Mouse (Mus musculus): ENCODE data around the gene Rnase13.

Rnase13 gene

DNA sequence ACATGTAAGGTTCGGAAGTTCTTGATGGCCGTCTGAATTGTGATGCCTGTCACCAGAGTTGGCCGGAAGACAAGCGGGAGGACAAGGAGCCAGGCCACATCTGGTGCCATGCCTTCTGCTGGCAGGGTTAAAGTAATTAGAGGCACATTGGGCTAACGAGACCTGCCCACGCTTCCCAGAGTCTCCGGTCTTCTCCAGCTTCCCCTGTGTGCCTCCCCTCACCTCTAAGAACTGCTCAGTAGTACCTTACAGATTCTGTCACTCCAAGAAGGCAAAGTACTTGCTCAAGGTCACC is at the start of gene Rnase13:
TSS of gene Rnase13 (minus strand) at position 203 of the 295 bp plus-strand sequence.
- TF ChIP-seq GATA4 (IDR thresholded peaks at IDR 0.05; ENCODE audit: insufficient replicate concordance, low read length), result no peak

DNA sequence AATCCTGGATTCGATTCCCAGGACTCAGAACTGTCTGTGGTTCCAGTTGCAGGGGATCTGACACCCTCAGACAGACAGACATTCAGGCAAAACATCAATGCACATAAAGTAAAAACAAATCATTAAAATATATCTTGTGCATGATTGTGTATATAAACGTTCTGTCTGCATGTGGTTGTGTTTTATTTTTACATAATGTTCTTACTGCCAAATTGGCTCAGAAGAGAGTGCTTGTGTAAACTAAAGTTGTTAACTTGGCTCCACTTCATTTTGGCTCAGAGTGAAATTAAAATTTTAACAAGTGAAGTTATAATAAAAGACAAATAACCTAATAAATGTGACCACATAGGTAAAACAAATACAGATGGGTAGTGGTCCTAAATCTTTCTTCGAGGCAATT is 44.8 kb upstream of the Rnase13 start:
- TF ChIP-seq GATA4 (IDR thresholded peaks at IDR 0.05; ENCODE audit: insufficient replicate concordance, low read length), result no peak

DNA sequence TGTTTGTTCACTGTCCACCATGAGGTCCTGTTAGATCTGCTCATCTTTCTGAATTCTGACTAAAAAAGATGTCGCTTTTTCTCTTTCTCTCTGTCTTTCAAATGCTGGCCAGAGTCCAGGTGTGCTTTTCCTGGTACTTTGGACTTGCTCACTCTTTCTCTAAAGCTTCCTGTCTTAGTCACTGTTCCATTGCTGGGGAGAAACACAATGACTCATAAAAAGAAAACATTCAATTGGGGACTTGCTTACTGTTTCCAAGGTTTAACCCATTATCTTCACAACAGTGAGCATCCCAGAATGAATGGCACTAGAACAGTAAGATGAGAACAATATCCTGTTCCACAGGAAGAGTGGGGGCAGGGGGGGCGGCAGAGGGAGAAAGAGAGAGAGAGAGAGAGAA is 37.7 kb upstream of the Rnase13 start:
- no peak for TF ChIP-seq GATA4 (IDR thresholded peaks at IDR 0.05; ENCODE audit: insufficient replicate concordance, low read length)

DNA sequence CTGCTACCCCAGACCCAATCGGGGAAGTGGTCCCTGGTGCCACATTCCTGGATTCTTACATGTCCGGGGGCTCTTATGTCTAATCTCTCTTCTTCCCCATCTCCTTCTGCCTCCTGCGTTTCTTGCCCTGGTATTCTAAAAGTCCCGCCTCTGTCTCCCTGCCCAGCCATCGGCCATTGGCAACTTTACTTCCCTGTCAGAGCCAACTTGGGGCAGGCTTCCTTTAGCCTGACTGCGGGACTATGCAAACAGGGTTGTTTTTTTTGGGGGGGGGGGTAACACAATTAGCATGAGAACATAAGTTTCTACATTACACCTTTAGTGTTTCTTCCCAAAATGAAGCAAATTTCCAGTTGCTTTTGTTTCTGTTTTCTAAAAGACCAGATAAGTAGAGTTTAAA is 20.8 kb upstream of the Rnase13 start:
- TF ChIP-seq GATA4 (IDR thresholded peaks at IDR 0.05; ENCODE audit: insufficient replicate concordance, low read length), result no peak

DNA sequence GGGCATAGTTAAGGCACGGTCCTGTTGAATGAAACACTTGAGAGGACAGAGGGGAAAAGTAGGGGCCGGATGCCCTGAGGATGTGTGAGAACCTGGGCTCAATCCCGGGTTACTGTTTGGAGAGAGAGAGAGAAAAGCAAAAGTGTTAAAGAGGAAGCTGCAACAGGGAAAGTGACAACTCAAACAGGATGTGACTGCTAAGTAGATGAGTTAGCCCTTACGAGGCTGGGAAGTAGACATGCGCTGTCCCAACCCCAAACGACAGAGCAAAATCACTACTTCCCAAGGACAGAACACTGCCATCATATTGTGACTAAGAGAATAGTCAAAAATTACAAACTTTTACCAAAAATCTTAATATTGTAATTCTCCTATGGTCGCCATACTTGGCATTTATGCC is 19.7 kb upstream of the Rnase13 start:
- no peak for TF ChIP-seq GATA4 (IDR thresholded peaks at IDR 0.05; ENCODE audit: insufficient replicate concordance, low read length)

DNA sequence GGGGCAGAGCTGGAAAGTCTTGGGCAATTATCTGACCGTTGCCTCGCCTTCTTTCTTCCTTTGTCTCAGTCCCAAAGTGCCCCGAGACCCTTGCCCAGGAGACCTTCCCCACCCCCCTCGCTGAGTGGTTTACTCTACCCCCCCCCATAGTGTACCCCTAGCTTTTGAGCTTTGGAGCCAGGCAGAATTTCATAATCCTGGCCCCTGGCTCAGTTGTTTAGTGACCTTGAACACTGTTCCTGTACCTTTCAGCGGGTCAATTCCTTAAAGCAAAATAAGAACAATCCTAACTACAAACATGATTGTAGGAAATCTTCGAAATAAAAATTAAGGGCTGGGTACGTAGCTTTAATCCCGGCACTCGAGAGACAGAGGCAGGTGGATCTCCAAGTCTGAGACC is 19.0 kb upstream of the Rnase13 start:
- TF ChIP-seq GATA4 (IDR thresholded peaks at IDR 0.05; ENCODE audit: insufficient replicate concordance, low read length), result no peak

DNA sequence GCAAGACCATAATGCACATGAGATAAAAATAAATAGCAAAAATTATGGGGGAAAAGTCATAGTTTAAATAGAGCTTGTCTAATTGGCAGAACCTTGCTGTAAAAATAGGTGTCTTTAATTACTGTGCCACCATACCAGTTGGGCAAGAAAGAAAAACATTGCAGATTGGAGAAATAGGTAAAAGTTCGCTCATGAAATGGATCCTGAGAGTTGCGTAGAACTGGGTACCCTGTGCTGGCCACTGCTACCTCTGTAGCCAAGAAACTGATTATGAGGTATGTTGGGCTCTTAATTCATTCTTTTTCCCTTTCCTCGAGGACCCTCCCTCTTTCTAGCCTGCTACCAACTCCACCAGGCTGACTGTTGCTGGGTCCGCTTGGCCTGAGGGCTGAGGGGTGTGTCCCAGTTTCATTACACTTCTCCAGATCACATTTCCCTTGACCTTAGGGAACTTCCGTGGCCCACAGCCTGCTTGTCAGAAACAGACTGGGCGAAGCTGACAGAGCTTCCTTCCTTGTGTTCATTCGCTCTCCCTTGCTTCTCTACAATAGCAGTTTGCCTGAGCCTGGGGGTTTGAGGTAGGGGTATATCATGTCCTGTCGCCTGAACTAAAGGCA is 18.5 kb upstream of the Rnase13 start:
- TF ChIP-seq GATA4 (IDR thresholded peaks at IDR 0.05; ENCODE audit: insufficient replicate concordance, low read length), result no peak; the same call in 1 of the 2 replicates

DNA sequence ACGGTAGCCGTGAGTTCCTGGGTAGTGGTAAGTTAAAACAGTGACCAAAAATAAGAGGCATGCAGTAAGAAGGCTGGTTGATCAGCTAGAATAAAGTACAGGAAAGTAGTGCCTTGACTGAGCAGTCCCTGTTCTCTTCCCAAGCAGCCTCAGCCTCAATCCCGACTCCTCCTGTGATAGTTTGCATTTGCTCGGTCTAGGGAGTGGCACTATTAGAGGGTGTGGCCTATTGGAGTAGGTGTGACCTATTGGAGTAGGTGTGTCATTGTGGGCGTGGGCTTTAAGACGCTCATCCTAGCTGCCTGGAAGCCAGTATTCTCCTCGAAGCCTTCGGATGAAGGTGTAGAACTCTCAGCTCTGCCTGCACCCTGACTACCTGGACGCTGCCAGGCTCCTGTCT is 16.4 kb upstream of the Rnase13 start:
- no peak for TF ChIP-seq GATA4 (IDR thresholded peaks at IDR 0.05; ENCODE audit: insufficient replicate concordance, low read length)

DNA sequence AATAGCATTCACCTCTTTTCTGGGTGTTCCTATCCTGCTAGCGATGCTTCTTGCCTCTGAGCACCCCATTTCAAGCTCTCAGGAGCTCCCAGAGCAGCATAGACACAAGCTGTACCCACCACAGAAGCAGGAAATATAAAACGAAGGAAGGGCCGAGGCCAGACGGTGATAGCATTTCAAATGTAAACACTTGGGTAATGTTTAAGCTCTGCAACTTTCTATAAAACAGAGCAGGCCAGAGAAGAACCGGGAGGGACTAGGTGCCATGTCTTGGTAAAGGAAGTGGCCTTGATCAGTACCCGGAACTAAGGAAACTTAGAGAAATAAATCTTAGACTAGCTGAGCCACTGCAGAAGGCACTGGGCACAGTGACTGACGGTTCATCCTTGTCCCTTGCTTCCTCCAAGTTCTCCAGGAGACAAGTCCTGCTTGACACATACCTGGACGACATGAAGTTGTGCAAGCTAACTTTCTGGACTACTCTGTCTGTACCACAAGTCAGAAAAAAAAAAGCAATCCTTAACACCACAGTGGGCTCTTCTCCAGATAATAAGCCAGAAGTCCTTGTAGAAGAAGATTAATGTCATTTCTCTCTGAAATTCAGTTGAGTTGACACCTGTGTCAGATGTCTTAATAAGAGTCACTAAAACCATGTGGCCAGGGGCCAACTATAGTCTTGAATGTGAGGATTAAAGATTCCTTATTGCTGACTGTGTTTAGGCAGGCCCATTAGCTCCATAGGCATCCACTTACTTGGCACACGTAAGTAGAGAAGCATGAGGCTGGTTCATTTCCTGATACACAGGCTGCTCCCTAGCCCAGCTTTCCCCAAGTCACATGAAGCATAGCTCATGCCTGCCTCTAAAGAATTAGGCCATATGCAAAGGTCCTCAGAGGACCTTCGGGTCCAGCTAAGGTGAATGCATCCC is 9.8 kb upstream of the Rnase13 start:
- TF ChIP-seq GATA4 (IDR thresholded peaks at IDR 0.05; ENCODE audit: insufficient replicate concordance, low read length), result no peak

DNA sequence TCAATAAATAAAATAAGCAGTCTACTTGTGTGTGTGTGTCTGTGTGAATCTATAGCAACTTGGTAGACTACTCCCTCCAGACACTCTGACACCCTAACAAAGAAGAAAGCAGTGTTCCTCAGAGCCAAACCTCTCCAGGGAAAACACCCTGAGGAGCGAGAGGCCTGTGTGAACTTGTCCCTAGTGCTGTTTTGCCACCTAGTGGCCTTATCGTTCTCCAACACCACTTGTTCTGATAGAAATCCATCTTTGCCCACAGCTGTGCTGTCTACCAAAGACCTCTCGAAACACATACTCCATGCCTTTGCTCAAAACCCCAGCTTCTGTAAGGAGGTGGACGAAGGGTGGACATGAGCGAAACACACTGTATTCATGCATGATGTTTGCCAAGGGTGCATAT is 8.3 kb upstream of the Rnase13 start:
- TF ChIP-seq GATA4 (IDR thresholded peaks at IDR 0.05; ENCODE audit: insufficient replicate concordance, low read length), result no peak

DNA sequence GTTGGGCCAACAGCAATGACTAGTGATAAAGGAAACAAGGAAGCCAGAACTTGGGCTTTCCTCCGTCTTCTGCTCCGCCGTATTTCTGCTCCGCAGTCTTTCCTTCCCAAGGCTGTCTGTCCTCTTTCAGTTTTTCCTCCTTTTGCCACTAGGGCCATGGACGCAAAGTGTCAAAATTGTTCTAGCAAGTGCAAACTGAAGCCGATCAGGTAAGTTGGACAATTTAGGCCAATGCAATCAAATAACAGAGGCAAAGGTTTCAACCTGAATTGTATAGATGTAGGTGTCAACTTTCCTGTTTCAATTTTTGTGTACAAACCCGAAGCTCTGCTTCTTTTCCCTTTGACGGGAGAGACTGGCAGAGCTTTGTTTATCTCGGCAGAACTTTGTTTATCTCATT is 7.4 kb upstream of the Rnase13 start:
- TF ChIP-seq GATA4 (IDR thresholded peaks at IDR 0.05; ENCODE audit: insufficient replicate concordance, low read length), result no peak

DNA sequence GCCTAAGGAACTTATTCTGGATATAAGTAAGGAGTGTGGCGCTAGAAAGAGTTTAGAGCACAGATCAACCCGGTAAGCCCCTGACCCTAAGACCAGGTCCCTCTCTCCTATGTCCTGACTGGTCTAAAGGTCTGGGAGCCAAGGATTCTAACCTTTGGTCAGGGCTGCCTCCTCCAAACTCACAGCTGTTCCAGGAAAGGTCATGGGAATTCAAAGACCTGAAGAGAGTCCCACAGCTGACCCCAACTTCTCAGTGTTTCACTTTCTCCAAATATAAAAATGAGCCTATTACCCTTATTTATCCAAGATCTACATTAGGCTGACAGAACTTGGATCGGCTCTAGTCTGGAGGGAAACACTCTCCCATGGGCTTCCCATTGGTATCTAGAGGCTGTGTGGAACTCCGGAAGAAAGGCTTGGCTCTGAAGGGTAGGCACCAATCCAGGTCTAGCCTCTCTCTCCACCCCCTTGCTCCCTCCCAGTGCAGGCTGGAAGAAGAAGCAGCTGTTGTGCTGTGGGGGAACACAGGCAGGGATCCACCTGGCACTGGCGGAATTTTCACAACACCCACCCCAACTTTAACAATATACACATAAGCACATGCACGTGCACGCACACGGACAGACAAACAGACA is 6.9 kb upstream of the Rnase13 start:
- TF ChIP-seq GATA4 (IDR thresholded peaks at IDR 0.05; ENCODE audit: insufficient replicate concordance, low read length), result no peak

DNA sequence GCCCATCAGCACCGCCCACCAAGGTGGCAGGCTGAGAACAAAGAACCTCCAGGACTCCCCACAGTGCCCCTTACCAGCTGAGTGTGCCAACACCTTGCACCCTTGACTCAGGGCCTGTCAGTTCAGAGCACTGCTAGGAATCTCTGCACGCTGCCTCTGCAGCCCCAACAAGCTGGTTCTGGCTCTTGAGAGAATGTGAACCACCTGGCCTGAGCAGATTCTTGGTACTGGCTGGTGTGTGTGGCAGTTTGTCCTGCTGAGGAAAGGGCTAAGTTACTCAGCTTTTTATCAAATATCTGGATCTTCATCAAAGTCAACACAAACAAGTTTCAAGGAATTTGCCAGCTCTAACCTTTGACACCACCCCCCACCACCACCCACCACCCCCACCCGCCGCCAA is 919 bp upstream of the Rnase13 start:
- no peak for TF ChIP-seq GATA4 (IDR thresholded peaks at IDR 0.05; ENCODE audit: insufficient replicate concordance, low read length)

DNA sequence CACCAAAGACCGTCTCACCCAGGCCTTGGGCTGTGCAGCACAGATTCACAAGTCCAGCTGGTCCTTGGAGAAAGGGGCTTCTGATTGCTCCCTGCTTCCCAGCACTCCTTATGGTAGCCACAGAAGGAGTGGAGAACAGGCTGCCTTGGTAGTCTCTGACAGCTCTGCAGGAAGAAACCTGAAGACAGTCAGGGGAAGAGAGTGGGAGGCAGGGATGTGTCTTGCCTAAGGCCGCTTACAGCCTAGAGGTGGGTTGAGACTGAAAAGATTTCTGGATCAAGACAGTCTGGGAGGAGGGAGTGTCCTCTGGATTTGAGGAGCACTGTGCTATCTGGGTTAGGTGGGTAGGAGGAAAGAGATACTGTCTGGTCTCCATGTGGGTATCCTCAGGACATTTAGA is 337 bp upstream of the Rnase13 start:
- no peak for TF ChIP-seq GATA4 (IDR thresholded peaks at IDR 0.05; ENCODE audit: insufficient replicate concordance, low read length)

DNA sequence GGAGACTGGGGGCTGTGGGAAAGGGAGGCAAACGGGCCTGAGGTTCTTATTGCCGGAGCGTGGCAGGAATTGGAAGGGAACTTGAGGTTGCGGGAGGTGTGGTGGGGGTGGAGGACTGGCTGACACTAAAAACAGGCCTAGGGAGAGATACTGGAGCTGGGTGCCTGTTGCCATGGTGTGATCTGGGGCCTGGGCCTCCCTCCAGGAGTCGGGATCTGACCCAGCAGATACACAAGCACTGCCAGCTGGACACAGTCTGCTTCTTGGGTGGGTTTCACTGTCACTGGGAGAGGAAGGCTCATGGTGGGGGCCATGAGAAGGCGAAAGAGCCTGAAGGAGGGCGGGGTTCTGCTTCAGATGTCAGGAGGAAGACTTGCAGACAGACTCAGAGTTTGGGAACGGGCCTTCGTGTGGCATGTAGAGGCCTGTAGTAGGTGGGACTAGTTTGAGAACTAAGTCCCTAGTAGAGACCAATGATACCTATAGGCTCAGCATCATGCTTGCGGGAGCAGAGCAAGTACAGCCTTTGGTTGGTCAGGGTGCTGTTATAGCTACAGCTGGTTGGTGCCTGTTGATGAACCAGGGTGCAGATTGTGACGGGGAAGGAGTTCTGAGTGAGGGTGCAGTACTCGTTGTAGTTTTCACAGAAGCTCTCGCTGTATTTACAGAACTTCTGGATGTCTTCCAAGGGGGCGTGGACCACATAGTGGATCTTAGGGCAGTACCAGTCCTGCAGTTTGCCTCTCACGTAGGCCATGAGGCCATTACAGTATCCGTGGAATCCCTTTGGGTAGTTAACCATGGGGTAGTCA is 608 bp downstream of the Rnase13 start:
- TF ChIP-seq GATA4 (IDR thresholded peaks at IDR 0.05; ENCODE audit: insufficient replicate concordance, low read length), result no peak
